In the genomic region with DNA sequence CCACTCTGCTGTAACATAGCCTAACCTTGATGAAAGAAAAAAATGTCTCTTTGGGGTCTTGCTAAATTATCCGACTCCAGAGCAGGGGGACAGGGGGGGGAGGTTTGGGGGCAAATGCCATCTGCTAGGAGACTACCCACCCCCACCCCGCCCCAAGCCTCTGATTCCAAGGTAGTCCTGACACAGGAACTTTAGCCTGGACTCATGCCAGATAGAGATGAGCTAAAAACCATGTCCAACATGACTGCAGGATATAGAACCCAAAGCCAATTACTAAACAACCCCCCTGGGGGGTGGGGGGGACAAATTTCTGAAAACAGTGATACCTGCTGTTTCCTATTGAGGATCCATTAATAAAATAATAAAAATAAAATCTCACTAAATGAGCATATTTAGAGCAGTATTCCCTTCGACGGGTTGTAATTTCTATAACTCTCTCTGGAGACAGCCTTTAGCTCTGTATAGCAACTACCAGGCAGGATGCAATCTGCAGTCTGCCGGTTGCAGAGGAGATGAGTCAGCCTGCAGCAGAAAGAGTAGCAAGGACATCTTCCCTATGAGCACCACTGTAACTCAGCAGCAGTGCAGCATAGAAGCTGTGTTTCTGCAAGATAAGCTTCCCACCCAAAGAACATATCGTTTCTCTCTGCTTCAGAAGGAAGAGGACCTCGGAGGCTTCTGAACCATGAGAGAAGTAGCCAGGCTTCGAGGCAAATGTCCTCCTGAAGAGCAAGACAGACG, we compare ENCODE assay signal across 12 mouse cellular contexts. TPM values are rescaled to one million over a fixed set of nuclear protein-coding genes. Genes with fewer than 3 reads are reported as not detected.
DNase-seq lines count a peak whose midpoint lies in the region; ATAC-seq and TF ChIP-seq lines count a peak whose summit lies in the region.
"Had no signal": no experiment of that assay in that cellular context is flagged by ENCODE, and none has a peak within 500 bp of the region (broad histone marks: within the 10 kb centered on the region; RNA-seq: fewer than 3 reads in every experiment).

No protein-coding gene starts in this region.

- no peak for TF ChIP-seq EP300 in heart, adult 2 months (IDR thresholded peaks at IDR 0.05; ENCODE audit: insufficient read depth, low read depth, low read length)

- no peaks in the 10 kb centered on the region for H3K36me3 ChIP-seq in heart, embryonic 12.5 days
- no peaks in the 10 kb centered on the region for H3K36me3 ChIP-seq in heart, adult 2 months (ENCODE audit: control insufficient read depth, insufficient read depth, low read length)
- no peaks in the 10 kb centered on the region for H3K36me3 ChIP-seq in liver, embryonic 11.5 days (ENCODE audit: control insufficient read depth, insufficient read depth, low read length)

- no peak for DNase-seq in heart, adult 2 months
- peak; percentile 37 to 44 for DNase-seq in right cerebral cortex, adult 2 months (ENCODE audit: low spot score in 2 of 2)
- DNase-seq in right cerebral cortex, postnatal 4 days, result no peak
- DNase-seq in liver, embryonic 11.5 days (ENCODE audit: low spot score), result no peak
- DNase-seq in spleen, postnatal 36 days (ENCODE audit: low spot score in 2 of 2), result peak; percentile 35 to 58
- no peak for DNase-seq in thymus, postnatal 36 days
- DNase-seq in left cerebral cortex, postnatal 4 days, result no peak
- DNase-seq: adrenal gland, adult 2 months; gastrocnemius, postnatal 36 days had no signal

- TF ChIP-seq POLR2A in heart, adult 2 months (IDR thresholded peaks at IDR 0.05; ENCODE audit: insufficient read depth, low read depth, low read length), result no peak

- intact Hi-C loops in heart, adult 2 months (cut with DNase I), result no loop called here
- intact Hi-C loops in left cerebral cortex, postnatal 4 days (cut with DNase I), result no loop called here

- H3K79me2 ChIP-seq in heart, adult 2 months (replicated peaks; ENCODE audit: control insufficient read depth, insufficient read depth, low read length), result no peaks in the 10 kb centered on the region

- peaks cover 51% of the 10 kb centered on the region for H3K4me1 ChIP-seq in heart, embryonic 12.5 days (replicated peaks)
- no peaks in the 10 kb centered on the region; the same call in 1 of the 2 replicates for H3K4me1 ChIP-seq in heart, adult 2 months (ENCODE audit: control insufficient read depth, insufficient read depth, low read length)
- peaks cover 14% of the 10 kb centered on the region for H3K4me1 ChIP-seq in liver, embryonic 11.5 days (replicated peaks; ENCODE audit: control insufficient read depth, insufficient read depth, low read length)

- peak overlapping the region; percentile 43 for H3K4me2 ChIP-seq in heart, embryonic 12.5 days
- H3K4me2 ChIP-seq in liver, embryonic 11.5 days, result peak overlapping the region; percentile 42

- no peaks in the 10 kb centered on the region for H3K9me3 ChIP-seq in heart, embryonic 12.5 days (replicated peaks)
- H3K9me3 ChIP-seq in liver, embryonic 11.5 days (ENCODE audit: control insufficient read depth, low read length), result no peaks in the 10 kb centered on the region

- no peak overlapping the region for H3K4me3 ChIP-seq in heart, embryonic 12.5 days
- no peak overlapping the region for H3K4me3 ChIP-seq in heart, adult 2 months
- no peak overlapping the region for H3K4me3 ChIP-seq in liver, embryonic 11.5 days (ENCODE audit: low read depth, low read length)

- H3K27me3 ChIP-seq in heart, embryonic 12.5 days (replicated peaks), result no peaks in the 10 kb centered on the region
- H3K27me3 ChIP-seq in heart, adult 2 months (ENCODE audit: control insufficient read depth, insufficient read depth, low read length), result no peaks in the 10 kb centered on the region
- no peaks in the 10 kb centered on the region for H3K27me3 ChIP-seq in liver, embryonic 11.5 days (replicated peaks; ENCODE audit: control insufficient read depth, insufficient read depth, low read length)

- TF ChIP-seq CTCF in heart, adult 2 months (IDR thresholded peaks at IDR 0.05), result no peak

- H3K27ac ChIP-seq in heart, embryonic 12.5 days (ENCODE audit: poor library complexity, severe bottlenecking), result peak overlapping the region; percentile 90
- no peak overlapping the region for H3K27ac ChIP-seq in heart, adult 2 months
- H3K27ac ChIP-seq in liver, embryonic 11.5 days (ENCODE audit: low read depth, low read length), result peak overlapping the region; percentile 80

- ATAC-seq in heart, embryonic 12.5 days (ENCODE audit: insufficient number of reproducible peaks, low FRiP score), result peak; percentile 80
- peak; percentile 89 for ATAC-seq in liver, embryonic 11.5 days (replicated peaks; ENCODE audit: low FRiP score)

- H3K9ac ChIP-seq in heart, embryonic 12.5 days, result peak overlapping the region; percentile 44; the same call in 1 of the 2 replicates
- H3K9ac ChIP-seq in heart, adult 2 months (ENCODE audit: low read depth, low read length), result no peak overlapping the region
- no peak overlapping the region for H3K9ac ChIP-seq in liver, embryonic 11.5 days (ENCODE audit: low read depth, low read length)

- 50% methylated on average over 9 of the region's 9 CpGs for WGBS in heart, embryonic 12.5 days
- 40% methylated on average over 9 of the region's 9 CpGs for WGBS in heart, adult 2 months
- WGBS in liver, embryonic 11.5 days, result 50% methylated on average over 9 of the region's 9 CpGs

RNA-seq across cellular contexts. Expression of a gene that starts 55.1 kb away (rescaled TPM):
- polyA plus RNA-seq in heart, embryonic 12.5 days (2016; fragmentation: Nextera tagmentation; extraction: Ambion mirVana), result not detected in 2 replicates
- not detected for total RNA-seq in heart, adult 2 months (2021)
- not detected in 2 replicates for polyA plus RNA-seq in heart, adult 2 months (2012; rRNA removed)
- 0.18 TPM in 1 of 2 replicates, not detected in the other for polyA plus RNA-seq in liver, embryonic 11.5 days (2014; fragmentation: Nextera tagmentation; extraction: Ambion mirVana)
- not detected for total RNA-seq in left cerebral cortex, postnatal 4 days (2021)
- total RNA-seq: adrenal gland, adult 2 months; gastrocnemius, postnatal 36 days; layer of hippocampus, postnatal 36 days had no signal
- polyA plus RNA-seq: adrenal gland, adult 2 months; embryonic facial prominence, embryonic 11.5 days had no signal

Comparison
In these comparisons a context has a peak if more than half of its experiments do, and no peak if none do; other contexts are left out.
1. DNase-seq: peak in right cerebral cortex, adult 2 months (2 of 2) and spleen, postnatal 36 days (2 of 2); none in heart, adult 2 months (0 of 2), right cerebral cortex, postnatal 4 days (single experiment), liver, embryonic 11.5 days (single experiment), thymus, postnatal 36 days (0 of 2) and left cerebral cortex, postnatal 4 days (single experiment).